Mouse (Mus musculus) layer of hippocampus, adult 9-10 months (tissue): ENCODE data around the gene Prtg.

Source experiments
- DNase-seq: peaks from one replicate; pipeline ENCODE4 v3.0.0; 2022; ENCODE audit warnings: low spot score

Prtg gene

GRCm38 (mm10) chr9:72862186-72862585 lies 55.5 kb downstream of the Prtg start:
- DNase-seq: no peak

GRCm38 (mm10) chr9:72862955-72863354 lies 56.3 kb downstream of the Prtg start:
- no peak for DNase-seq

GRCm38 (mm10) chr9:72863773-72864172 lies 57.1 kb downstream of the Prtg start:
- DNase-seq: no peak

- DNase-seq: no peak
Observed at GRCm38 (mm10) chr9:72867434-72867833, 60.8 kb downstream of the Prtg start.

- DNase-seq: no peak
Observed at GRCm38 (mm10) chr9:72868774-72869173, 62.1 kb downstream of the Prtg start.

- no peak for DNase-seq
Observed at GRCm38 (mm10) chr9:72871506-72872297, 65.0 kb downstream of the Prtg start.

GRCm38 (mm10) chr9:72872298-72873130 lies 65.8 kb downstream of the Prtg start:
- no peak for DNase-seq

- no peak for DNase-seq
Observed at GRCm38 (mm10) chr9:72875878-72876277, 69.2 kb downstream of the Prtg start.

- DNase-seq: no peak
Observed at GRCm38 (mm10) chr9:72877905-72878304, 71.2 kb downstream of the Prtg start.

- DNase-seq: no peak
Observed at GRCm38 (mm10) chr9:72878656-72879055, 72.0 kb downstream of the Prtg start.

- DNase-seq: no peak
Observed at GRCm38 (mm10) chr9:72879601-72880000, 72.9 kb downstream of the Prtg start.

- no peak for DNase-seq
Observed at GRCm38 (mm10) chr9:72880225-72880960, 73.7 kb downstream of the Prtg start.

GRCm38 (mm10) chr9:72881026-72881768 lies 74.5 kb downstream of the Prtg start:
- no peak for DNase-seq

GRCm38 (mm10) chr9:72883940-72884339 lies 77.3 kb downstream of the Prtg start:
- DNase-seq: peak; percentile 52

GRCm38 (mm10) chr9:72889777-72890176 lies 83.1 kb downstream of the Prtg start:
- no peak for DNase-seq

GRCm38 (mm10) chr9:72890499-72891085 lies 83.9 kb downstream of the Prtg start:
- no peak for DNase-seq

GRCm38 (mm10) chr9:72892761-72893160 lies 86.1 kb downstream of the Prtg start:
- DNase-seq: no peak

- DNase-seq: no peak
Observed at GRCm38 (mm10) chr9:72894796-72895352, 88.2 kb downstream of the Prtg start.

- no peak for DNase-seq
Observed at GRCm38 (mm10) chr9:72902057-72902456, 95.4 kb downstream of the Prtg start.

- DNase-seq: no peak
Observed at GRCm38 (mm10) chr9:72902611-72903010, 95.9 kb downstream of the Prtg start.

- no peak for DNase-seq
Observed at GRCm38 (mm10) chr9:72906693-72907103, 100.0 kb downstream of the Prtg start.
